9 mouse cellular contexts compared by ENCODE assay signal in the genomic region with DNA sequence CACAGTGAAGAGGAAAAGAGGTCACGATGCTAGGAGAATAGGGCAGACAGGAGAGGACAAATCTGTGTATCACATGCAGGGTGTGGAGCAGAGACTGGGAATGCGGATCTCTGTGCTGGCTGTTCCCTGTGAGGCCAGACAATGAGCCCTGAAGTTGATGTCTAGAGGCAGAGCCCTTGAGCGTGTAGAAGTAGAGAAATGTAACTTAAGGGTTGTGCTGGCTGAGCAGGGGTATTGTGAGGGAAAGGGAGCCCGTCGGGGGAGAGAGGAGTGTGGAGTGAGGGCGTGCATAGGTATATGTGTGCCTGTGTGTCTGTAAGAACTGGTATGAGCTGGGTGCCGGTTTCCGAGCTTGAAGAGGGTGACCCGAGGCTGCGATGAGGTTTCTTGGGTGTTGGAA. TPM values are rescaled to one million over a fixed set of nuclear protein-coding genes. Genes with fewer than 3 reads are reported as not detected.
DNase-seq lines count a peak whose midpoint lies in the region; ATAC-seq and TF ChIP-seq lines count a peak whose summit lies in the region.
"Had no signal": no experiment of that assay in that cellular context is flagged by ENCODE, and none has a peak within 500 bp of the region (broad histone marks: within the 10 kb centered on the region; RNA-seq: fewer than 3 reads in every experiment).

No protein-coding gene starts in this region.

- 12% methylated on average over 10 of the region's 10 CpGs for WGBS in lung, embryonic 14.5 days
- WGBS in embryonic facial prominence, embryonic 13.5 days, result 6% methylated on average over 10 of the region's 10 CpGs
- WGBS in hindbrain, postnatal 0 days, result 5% methylated on average over 10 of the region's 10 CpGs
- 6% methylated on average over 10 of the region's 10 CpGs for WGBS in midbrain, embryonic 12.5 days

- peak overlapping the region; percentile 46 for H3K4me3 ChIP-seq in lung, embryonic 14.5 days (ENCODE audit: low read depth, low read length)
- peak overlapping the region; percentile 52 for H3K4me3 ChIP-seq in embryonic facial prominence, embryonic 13.5 days
- H3K4me3 ChIP-seq in hindbrain, postnatal 0 days (ENCODE audit: low read length), result peak overlapping the region; percentile 43
- H3K4me3 ChIP-seq in midbrain, embryonic 12.5 days, result peak overlapping the region; percentile 48

- DNase-seq in cerebellum, adult 11-12 months, result peak; percentile 68
- DNase-seq in cerebellum, adult 8-10 months, result no peak
- DNase-seq in lung, embryonic 14.5 days, result no peak
- no peak for DNase-seq in lung, postnatal 10 days
- DNase-seq in hindbrain, postnatal 0 days (ENCODE audit: low spot score), result no peak
- DNase-seq in retina, postnatal 1 day, result no peak

- peak; percentile 57 for ATAC-seq in lung, embryonic 14.5 days (ENCODE audit: insufficient read depth)
- peak; percentile 28 for ATAC-seq in embryonic facial prominence, embryonic 13.5 days (ENCODE audit: insufficient number of reproducible peaks, insufficient read depth, low FRiP score, low TSS enrichment, low read depth)
- ATAC-seq in hindbrain, postnatal 0 days, result peak; percentile 48
- peak; percentile 48 for ATAC-seq in midbrain, embryonic 12.5 days (ENCODE audit: low FRiP score, low read depth)

- peak overlapping the region; percentile 73 for H3K4me2 ChIP-seq in lung, embryonic 14.5 days
- H3K4me2 ChIP-seq in embryonic facial prominence, embryonic 13.5 days, result peak overlapping the region; percentile 63
- H3K4me2 ChIP-seq in hindbrain, postnatal 0 days (ENCODE audit: low read depth, low read length), result peak overlapping the region; percentile 63
- peak overlapping the region; percentile 55 for H3K4me2 ChIP-seq in midbrain, embryonic 12.5 days (replicated peaks)

- TF ChIP-seq CTCF in lung, embryonic 14.5 days (IDR thresholded peaks at IDR 0.05; ENCODE audit: low read depth), result no peak
- TF ChIP-seq CTCF in hindbrain, postnatal 0 days (IDR thresholded peaks at IDR 0.05; ENCODE audit: low read depth), result no peak

- H3K27ac ChIP-seq in lung, embryonic 14.5 days (ENCODE audit: low read depth), result peak overlapping the region; percentile 81; the same call in 1 of the 2 replicates
- peak overlapping the region; percentile 81 for H3K27ac ChIP-seq in embryonic facial prominence, embryonic 13.5 days
- H3K27ac ChIP-seq in hindbrain, postnatal 0 days, result peak overlapping the region; percentile 85
- H3K27ac ChIP-seq in midbrain, embryonic 12.5 days (replicated peaks), result peak overlapping the region; percentile 75

- H3K4me1 ChIP-seq in lung, embryonic 14.5 days (ENCODE audit: insufficient read depth), result no peaks in the 10 kb centered on the region; the same call in 1 of the 2 replicates
- H3K4me1 ChIP-seq in embryonic facial prominence, embryonic 13.5 days, result peaks cover 8% of the 10 kb centered on the region
- 0 out of 2 replicates have a peak, but pooled peaks cover 3% of the 10 kb centered on the region for H3K4me1 ChIP-seq in hindbrain, postnatal 0 days (ENCODE audit: insufficient read depth, low read length)
- H3K4me1 ChIP-seq in midbrain, embryonic 12.5 days, result peaks cover 11% of the 10 kb centered on the region

- no peaks in the 10 kb centered on the region for H3K9me3 ChIP-seq in lung, embryonic 14.5 days (ENCODE audit: low read depth, low read length)
- no peaks in the 10 kb centered on the region for H3K9me3 ChIP-seq in embryonic facial prominence, embryonic 13.5 days
- H3K9me3 ChIP-seq in hindbrain, postnatal 0 days (ENCODE audit: low read length), result no peaks in the 10 kb centered on the region
- no peaks in the 10 kb centered on the region for H3K9me3 ChIP-seq in midbrain, embryonic 12.5 days

- no peaks in the 10 kb centered on the region for H3K36me3 ChIP-seq in lung, embryonic 14.5 days (ENCODE audit: insufficient read depth)
- no peaks in the 10 kb centered on the region for H3K36me3 ChIP-seq in embryonic facial prominence, embryonic 13.5 days
- H3K36me3 ChIP-seq in hindbrain, postnatal 0 days (ENCODE audit: insufficient read depth, low read length), result no peaks in the 10 kb centered on the region
- H3K36me3 ChIP-seq in midbrain, embryonic 12.5 days, result no peaks in the 10 kb centered on the region

- no peaks in the 10 kb centered on the region for H3K27me3 ChIP-seq in lung, embryonic 14.5 days (ENCODE audit: insufficient read depth, low read length)
- H3K27me3 ChIP-seq in embryonic facial prominence, embryonic 13.5 days, result no peaks in the 10 kb centered on the region
- no peaks in the 10 kb centered on the region for H3K27me3 ChIP-seq in hindbrain, postnatal 0 days (ENCODE audit: insufficient read depth, low read length)
- H3K27me3 ChIP-seq in midbrain, embryonic 12.5 days, result no peaks in the 10 kb centered on the region

- H3K9ac ChIP-seq in lung, embryonic 14.5 days, result peak overlapping the region; percentile 55
- peak overlapping the region; percentile 72 for H3K9ac ChIP-seq in embryonic facial prominence, embryonic 13.5 days
- peak overlapping the region; percentile 35; the same call in 1 of the 2 replicates for H3K9ac ChIP-seq in hindbrain, postnatal 0 days (replicated peaks; ENCODE audit: low read length)
- peak overlapping the region; percentile 54; the same call in 1 of the 2 replicates for H3K9ac ChIP-seq in midbrain, embryonic 12.5 days (replicated peaks)

RNA-seq across cellular contexts. Expression of a gene that starts 13.5 kb away (rescaled TPM):
- polyA plus RNA-seq in lung, embryonic 14.5 days (2014; fragmentation: Nextera tagmentation; extraction: Ambion mirVana), result 0.26 and 0.32 TPM in 2 replicates
- polyA plus RNA-seq in embryonic facial prominence, embryonic 13.5 days (2015; fragmentation: Nextera tagmentation; extraction: Ambion mirVana), result 0.10 TPM in 1 of 2 replicates, not detected in the other
- total RNA-seq in hindbrain, postnatal 0 days (2014; rRNA removed), result 0.10 TPM in 1 of 2 replicates, not detected in the other
- polyA plus RNA-seq in hindbrain, postnatal 0 days (2015; fragmentation: Nextera tagmentation; extraction: Ambion mirVana), result 0.13 and 0.14 TPM in 2 replicates
- polyA plus RNA-seq in midbrain, embryonic 12.5 days (2016; fragmentation: Nextera tagmentation; extraction: Ambion mirVana), result not detected in 2 replicates
- polyA plus RNA-seq: C2C12 had no signal

RNA-seq across cellular contexts. Expression of a gene that starts 23.6 kb away (rescaled TPM):
- polyA plus RNA-seq in lung, embryonic 14.5 days (2014; fragmentation: Nextera tagmentation; extraction: Ambion mirVana), result not detected in 2 replicates
- polyA plus RNA-seq in embryonic facial prominence, embryonic 13.5 days (2015; fragmentation: Nextera tagmentation; extraction: Ambion mirVana), result not detected in 2 replicates
- not detected in 2 replicates for total RNA-seq in hindbrain, postnatal 0 days (2014; rRNA removed)
- polyA plus RNA-seq in hindbrain, postnatal 0 days (2015; fragmentation: Nextera tagmentation; extraction: Ambion mirVana), result not detected in 2 replicates
- polyA plus RNA-seq in midbrain, embryonic 12.5 days (2016; fragmentation: Nextera tagmentation; extraction: Ambion mirVana), result not detected in 2 replicates
- polyA plus RNA-seq: C2C12 had no signal

RNA-seq across cellular contexts. Expression of a gene that starts 23.6 kb away (rescaled TPM):
- not detected in 2 replicates for polyA plus RNA-seq in lung, embryonic 14.5 days (2014; fragmentation: Nextera tagmentation; extraction: Ambion mirVana)
- polyA plus RNA-seq in embryonic facial prominence, embryonic 13.5 days (2015; fragmentation: Nextera tagmentation; extraction: Ambion mirVana), result 0.19 TPM in 1 of 2 replicates, not detected in the other
- total RNA-seq in hindbrain, postnatal 0 days (2014; rRNA removed), result not detected in 2 replicates
- polyA plus RNA-seq in hindbrain, postnatal 0 days (2015; fragmentation: Nextera tagmentation; extraction: Ambion mirVana), result not detected in 2 replicates
- polyA plus RNA-seq in midbrain, embryonic 12.5 days (2016; fragmentation: Nextera tagmentation; extraction: Ambion mirVana), result not detected in 2 replicates
- polyA plus RNA-seq: C2C12 had no signal
